Mouse (Mus musculus) MEL (cell line): ENCODE data around the gene Gjd2.

Experiments
- CTCF ChIP-seq, 3 experiments: IDR thresholded peaks in 2 of 3; conservative IDR thresholded peaks in 1 of 3; 2 replicates each; pipeline ENCODE4 v1.5.1; 2011 to 2012; ENCODE audit warnings: low read length in 3 of 3, low read depth in 2 of 3, mild to moderate bottlenecking in 2 of 3, improper control_type of control experiment in 1 of 3, inconsistent platforms in 1 of 3, mixed read lengths in 1 of 3, moderate library complexity in 1 of 3; ENCODE audit not compliant: control insufficient read depth in 1 of 3, insufficient read depth in 1 of 3, poor library complexity in 1 of 3, severe bottlenecking in 1 of 3
- GATA1 ChIP-seq: IDR thresholded peaks from 2 replicates; pipeline ENCODE4 v1.6.1; 2011; ENCODE audit warnings: low read depth, low read length, improper control_type of control experiment
- HCFC1 ChIP-seq: IDR thresholded peaks from 2 replicates; pipeline ENCODE4 v1.6.1; 2012; ENCODE audit warnings: low read depth, mild to moderate bottlenecking, inconsistent platforms, low read length, improper control_type of control experiment, moderate library complexity
- KAT2A ChIP-seq: conservative IDR thresholded peaks from 2 replicates; pipeline ENCODE4 v1.6.1; 2012; ENCODE audit warnings: low read depth, low read length, improper control_type of control experiment, inconsistent platforms
- POLR2AphosphoS2 ChIP-seq: IDR thresholded peaks from 2 replicates; pipeline ENCODE4 v1.6.1; 2011; ENCODE audit warnings: low read length, improper control_type of control experiment
- TBP ChIP-seq: IDR thresholded peaks from 2 replicates; pipeline ENCODE4 v1.8.0; 2011; ENCODE audit warnings: low read depth, low read length, improper control_type of control experiment
- ZNF384 ChIP-seq: IDR thresholded peaks from 2 replicates; pipeline ENCODE4 v1.6.1; 2012; ENCODE audit warnings: low read depth, mild to moderate bottlenecking, inconsistent platforms, low read length, improper control_type of control experiment

DNA sequence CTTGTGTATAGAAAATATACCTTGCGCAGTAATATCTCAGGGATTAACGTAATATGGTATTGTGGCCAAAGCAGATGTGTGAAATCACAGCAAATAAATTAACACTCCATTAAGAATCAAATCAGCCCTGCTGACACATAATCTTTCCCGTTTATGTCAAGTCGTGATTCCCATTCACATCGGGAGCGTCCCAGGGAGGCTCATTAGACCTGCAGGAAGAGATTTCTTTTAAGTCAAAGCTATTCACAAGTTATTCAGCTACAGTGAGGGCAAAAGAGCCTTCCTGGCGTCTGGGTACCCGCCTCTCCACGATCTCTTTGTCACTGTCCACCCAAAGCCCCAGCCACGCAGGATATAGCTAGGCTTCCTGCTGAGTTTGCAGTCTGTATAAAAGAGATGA, 4.7 kb upstream of the Gjd2 start:
- no peak for TF ChIP-seq POLR2AphosphoS2
- no peak for TF ChIP-seq TBP
- TF ChIP-seq CTCF (IDR thresholded peaks at IDR 0.05 in 2 of 3, conservative IDR thresholded peaks at IDR 0.05 in 1 of 3; ENCODE audit: control insufficient read depth in 1 of 3, insufficient read depth in 1 of 3, low read depth in 2 of 3, low read length in 3 of 3, poor library complexity in 1 of 3, severe bottlenecking in 1 of 3) = no peak
- TF ChIP-seq ZNF384 = no peak
- no peak for TF ChIP-seq GATA1
- TF ChIP-seq HCFC1 = no peak
- TF ChIP-seq KAT2A = no peak
